Mouse (Mus musculus) cerebellum, adult 11 months (tissue): ENCODE data around the gene Ndufa13.

Experiments used
- DNase-seq: peaks from one replicate; pipeline ENCODE4 v3.0.0; 2022

The Ndufa13 gene

DNA sequence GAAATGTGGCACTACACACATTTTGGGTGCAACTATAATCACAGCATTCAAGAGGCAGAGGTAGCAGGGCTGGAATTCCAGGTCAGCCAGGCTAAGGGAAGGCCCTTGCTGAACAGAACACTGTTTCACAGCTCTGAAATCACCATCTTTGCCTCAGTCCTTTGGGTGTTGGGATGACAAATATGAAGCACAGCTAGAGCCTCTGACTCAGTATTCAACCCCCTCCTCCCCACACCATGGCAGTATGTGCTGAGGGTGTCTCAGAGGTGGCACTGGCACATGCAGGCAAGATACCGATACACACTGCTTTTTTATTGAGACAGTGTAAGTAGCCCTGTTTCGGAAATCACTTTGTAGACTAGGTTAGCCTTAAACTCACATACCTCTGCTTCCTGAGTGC is 3.9 kb upstream of the Ndufa13 start:
- no peak for DNase-seq

- no peak for DNase-seq
Observed at GRCm38 (mm10) chr8:69904096-69904495, 1.7 kb upstream of the Ndufa13 start.

DNA sequence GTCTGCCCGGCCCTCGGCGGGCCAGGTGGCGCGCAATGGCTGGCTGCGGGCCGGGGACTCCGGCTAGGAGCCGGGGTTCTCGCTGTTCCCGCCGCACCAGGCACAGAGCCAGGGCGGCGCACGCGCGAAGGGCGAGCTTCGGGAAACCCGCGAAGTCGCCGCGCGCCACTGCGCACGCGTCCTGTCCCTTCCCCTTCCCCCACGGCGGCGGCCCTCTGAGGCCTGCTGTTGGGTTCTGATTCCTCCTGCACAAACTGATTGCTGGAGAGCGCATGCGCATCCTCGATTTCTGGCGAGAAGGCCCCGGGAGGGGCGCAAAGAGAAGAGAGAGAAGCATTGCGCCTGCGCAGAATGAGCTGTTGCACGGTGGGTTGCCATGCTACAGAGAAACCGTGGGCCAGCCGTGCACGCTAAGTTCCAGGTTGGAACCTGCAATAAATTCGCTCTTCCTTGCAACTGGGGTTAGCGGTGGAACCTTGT is 745 bp upstream of the Ndufa13 start:
- peak; percentile 99 for DNase-seq

GRCm38 (mm10) chr8:69901484-69902162 is 735 bp downstream of the Ndufa13 start:
- DNase-seq = peak; percentile 95

DNA sequence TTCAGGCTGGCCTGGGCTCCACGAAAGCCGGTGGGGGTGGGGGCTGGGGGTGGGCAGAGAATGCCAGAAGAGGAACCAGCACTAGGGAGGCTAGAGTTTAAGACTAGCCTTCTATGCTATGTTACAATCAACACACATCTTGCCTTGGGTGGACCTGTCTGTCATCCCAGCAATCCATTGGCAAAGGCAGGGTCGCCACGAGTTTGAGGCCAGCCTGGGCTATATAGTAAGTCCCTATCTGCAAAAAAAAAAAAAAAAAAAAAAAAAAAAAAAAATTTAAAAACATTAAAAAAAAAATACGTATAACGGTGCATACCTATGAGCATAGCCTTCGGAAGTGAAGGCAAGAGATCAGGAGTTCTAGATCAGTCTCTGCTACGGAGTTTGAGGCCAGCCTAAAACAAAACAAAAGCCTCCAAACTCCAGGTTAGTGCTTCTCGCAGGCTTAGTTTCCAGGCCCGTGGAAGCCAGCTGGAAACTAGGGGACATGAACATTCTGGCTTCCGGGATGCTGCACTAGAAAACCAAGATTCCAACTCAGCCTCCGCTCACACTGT is 1.4 kb downstream of the Ndufa13 start:
- no peak for DNase-seq

DNA sequence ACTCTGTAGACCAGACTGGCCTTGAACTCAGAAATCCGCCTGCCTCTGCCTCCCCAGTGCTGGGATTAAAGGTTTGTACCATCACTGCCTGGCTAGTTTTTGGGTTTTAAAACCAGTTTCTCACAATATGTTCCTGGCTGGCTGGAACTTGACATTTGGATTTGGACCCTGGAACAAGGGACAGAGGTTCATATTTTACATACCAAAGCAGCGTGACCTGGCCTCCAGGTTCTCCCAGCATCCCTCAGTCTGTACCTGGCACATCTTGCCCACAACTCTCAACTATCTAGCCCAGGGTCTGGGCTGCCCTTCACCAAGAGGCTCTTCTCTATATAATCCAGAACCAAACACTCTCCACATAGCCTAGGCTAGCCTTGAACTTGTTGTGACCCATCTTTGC is 2.5 kb downstream of the Ndufa13 start:
- DNase-seq = no peak

GRCm38 (mm10) chr8:69897857-69898256 is 4.5 kb downstream of the Ndufa13 start:
- DNase-seq = no peak

DNA sequence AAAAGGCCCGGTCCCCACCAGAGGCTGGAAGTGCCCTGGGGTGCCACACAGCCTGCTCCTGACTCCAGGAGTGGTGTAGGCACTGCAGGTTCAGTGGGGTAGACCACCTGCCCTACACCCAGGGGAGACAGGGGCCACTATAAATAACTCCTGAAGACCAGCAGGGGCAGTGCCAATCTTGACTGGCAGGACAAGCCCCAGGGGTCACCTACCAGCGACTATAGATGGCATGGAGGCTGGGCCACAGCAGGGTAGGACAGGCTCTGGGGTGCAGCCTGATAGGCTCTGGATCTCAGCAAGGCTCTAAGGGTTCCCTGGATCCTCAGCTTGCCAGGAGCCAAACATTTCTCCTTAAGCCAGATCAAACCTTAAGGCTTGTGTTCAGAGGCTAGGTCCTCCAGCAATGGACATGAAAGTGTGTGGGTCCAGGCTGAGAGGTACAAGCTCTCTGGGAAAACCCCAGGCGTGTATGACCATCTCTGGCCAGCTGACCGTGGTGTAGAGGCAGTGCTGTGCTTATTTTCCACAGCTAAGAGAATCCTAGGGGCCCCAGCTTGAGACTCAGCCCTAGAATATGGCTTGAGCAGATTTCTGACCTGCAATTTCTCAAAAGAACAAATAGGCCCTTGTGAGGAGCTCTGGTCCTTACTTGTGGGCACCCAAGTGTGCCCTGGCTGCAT is 6.4 kb downstream of the Ndufa13 start:
- no peak for DNase-seq

GRCm38 (mm10) chr8:69894836-69895332 is 7.5 kb downstream of the Ndufa13 start:
- no peak for DNase-seq

DNA sequence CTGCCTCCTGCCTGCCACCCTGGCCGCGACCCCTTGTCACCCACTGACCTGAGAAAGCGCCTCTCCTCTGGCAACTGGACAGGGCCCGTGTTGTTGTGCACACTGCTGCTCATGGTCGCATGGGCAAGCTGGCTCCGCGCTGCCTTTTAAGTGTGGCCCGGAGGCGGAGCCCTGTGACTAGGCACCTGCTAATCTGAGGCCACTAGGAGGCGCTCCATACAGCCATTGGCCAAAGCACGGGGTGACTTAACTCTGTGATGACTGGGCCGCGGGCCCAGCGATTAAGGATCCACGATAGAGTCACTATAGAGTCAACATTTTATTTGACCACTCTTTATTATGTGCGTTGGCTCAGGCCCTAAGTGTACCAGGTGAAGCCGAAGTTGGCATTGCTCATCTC is 8.5 kb downstream of the Ndufa13 start:
- peak; percentile 44 for DNase-seq

- DNase-seq = no peak
Observed at GRCm38 (mm10) chr8:69890813-69891241, 11.5 kb downstream of the Ndufa13 start.

DNA sequence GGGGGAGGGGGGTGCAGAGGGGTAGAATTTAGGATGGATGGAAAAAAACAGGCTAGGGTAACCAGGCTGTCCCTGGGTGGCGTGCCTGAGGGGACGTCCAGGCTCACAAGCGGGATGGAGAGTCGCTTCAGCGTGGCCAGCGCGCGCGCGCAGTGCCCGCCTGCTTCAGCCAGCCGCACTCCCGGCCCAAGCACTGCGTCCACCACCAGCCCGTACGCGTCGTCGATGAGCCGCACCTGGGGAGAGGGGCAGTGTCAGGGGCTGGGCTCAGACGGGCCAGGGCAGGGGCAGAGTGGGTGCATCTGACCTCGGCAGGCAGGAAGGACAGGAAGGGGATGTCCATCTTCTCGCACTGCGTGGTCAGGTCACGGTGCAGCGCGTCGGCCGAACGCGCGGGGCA is 13.5 kb downstream of the Ndufa13 start:
- DNase-seq = no peak

DNA sequence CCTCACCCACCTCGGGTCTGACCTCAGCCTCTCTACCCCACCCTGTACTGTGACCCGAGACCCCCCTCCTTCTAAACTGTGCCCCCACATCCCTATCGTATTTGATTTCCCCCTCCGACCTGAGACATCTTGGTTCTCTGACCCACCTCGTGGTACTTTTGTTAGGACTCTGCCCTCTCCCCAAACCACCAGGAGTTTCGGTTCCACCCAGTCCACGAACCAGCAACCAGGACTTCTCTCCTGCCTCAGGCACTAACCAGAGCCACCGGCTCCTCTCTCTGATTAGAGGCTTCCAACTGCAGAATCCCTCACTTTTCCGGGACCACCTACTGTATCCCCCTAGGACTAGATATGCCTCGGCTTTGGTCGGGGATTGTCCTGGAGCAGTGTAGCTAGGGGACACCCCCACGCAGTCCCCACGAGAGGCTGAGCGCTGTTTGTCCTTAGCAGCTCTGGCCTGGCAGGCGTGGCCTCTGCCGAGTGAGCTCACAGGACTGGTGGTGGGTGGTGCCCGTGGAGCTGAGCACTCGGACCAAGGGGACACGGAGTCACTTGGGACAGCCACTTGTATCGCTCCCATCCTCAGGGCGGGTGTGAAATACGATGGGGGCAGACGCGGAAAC is 14.0 kb downstream of the Ndufa13 start:
- no peak for DNase-seq

DNA sequence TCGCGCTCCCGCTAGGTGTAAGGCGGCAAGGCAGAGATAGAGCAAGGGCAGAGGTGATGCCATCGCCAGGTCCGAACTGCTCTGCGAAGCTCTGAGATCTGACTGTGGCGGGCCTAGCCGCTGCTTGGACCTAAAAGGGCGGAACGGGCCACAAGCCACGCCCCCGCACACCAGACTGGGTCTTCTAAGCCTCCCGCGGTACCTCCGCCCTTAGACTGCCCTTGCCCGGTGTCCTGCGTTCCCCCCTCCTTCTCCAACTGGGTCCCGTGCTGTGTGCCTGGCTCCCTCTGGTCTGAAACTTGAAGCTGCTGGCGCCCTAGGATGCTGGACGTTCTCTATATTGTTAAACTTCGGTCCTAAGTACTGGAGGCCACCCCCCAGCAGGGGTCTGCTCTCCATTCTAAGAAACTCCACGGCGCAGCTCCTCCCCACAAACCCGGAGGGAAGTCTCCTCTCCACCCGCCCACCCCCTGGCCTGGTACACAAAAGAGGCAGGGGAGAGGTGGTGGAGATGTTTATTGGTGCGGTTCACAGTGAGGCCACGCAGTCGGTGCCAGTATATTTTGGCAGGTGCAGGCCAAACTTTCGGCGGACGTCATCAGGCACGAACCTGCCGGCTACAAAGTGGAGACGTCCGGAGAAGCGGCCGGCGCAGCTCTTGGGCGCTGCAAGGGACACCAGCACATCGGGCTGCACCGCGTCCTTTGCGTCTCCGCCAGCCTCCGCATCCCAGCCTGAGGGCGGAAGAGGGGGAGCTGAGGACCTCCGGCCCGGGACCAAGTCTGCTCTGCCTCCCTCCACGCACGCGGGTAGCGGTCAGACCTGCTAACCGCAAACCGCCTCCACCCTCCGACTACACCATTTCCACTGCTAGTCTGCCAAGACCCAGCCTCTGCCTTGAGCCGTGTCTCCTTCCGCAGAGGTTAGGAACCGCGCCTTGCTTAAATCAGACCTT is 14.8 kb downstream of the Ndufa13 start, which contains the start of gene Cilp2:
TSS of gene Cilp2 (minus strand) at position 399 of the 955 bp plus-strand sequence.
- no peak for DNase-seq

- DNase-seq = no peak
Observed at GRCm38 (mm10) chr8:69884141-69884540, 18.2 kb downstream of the Ndufa13 start.

- DNase-seq = no peak
Observed at GRCm38 (mm10) chr8:69882833-69883600, 19.3 kb downstream of the Ndufa13 start.

- no peak for DNase-seq
Observed at GRCm38 (mm10) chr8:69882021-69882756, 20.2 kb downstream of the Ndufa13 start.

DNA sequence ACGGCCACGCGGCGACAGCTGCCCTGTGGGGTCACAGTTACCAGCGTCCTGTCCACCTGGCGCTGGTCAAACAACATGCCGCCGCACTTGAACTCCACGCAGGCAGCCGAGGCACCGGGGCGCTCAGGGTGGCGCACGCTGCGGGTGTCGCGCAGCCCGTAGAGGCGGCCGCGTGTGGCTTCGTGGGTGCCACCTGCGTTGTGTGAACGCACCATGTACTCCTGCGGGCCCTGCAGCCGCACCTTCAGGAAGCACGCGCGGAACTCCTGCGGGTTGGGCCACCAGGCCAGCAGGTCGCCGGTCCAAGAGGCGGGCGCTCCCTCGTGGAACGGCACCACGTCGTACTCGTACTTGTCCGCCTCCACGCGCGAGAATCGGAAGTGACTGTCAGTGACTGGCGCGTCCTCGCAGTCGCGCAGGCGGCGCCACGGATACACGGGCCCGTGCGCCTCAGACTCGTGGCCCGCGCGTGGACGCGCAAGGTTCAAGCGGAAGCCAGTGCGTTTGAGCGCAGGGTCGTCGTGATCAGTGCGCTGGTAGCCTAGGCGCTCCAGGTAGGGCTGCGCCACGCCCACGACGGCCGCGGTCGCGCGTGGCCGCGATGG is 21.0 kb downstream of the Ndufa13 start:
- no peak for DNase-seq

DNA sequence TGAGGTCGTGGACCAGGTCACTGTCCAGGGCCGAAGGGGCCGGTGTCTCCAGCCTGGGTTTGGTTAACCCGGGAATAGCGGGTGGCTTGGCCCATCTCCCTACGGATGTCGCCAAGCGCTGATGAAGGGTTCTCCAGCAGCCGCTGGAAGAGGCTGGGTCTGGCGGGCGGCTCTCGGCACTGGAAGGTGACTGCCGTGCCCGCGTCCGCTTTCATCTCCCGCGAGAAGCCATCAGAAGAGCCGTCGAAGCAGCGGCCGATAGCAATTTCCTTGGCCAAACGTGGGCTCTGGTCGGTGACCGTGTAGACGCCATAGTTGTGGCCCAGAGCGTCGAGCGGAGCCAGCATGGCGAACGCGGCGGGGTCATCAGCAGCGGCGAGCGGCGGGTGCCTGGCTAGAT is 21.5 kb downstream of the Ndufa13 start:
- no peak for DNase-seq

DNA sequence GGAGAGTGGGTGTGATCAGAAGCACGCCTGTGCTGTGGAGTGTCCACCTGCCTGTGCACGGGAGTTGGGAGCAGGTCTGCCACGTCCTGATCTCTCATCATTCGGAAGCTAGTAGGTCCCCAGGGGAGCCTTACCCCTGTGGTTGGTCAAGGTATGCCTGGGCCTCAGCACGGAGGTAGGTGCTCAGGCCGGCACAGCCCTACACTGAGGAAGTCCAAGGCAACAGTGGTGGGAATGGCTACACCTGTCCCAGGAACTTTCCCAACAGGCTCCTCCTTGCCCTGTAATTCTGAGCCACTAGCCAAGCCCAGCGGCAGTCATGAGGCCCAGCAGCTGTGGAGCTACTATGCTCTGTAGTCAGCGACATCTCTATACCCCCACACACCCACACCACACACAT is 22.7 kb downstream of the Ndufa13 start:
- DNase-seq = no peak
